Mouse (Mus musculus) testis, adult 2 months (tissue): Measurements from ENCODE around the gene Rffl.

Experiments
- CTCF ChIP-seq: fragments of 200-500 bp; IDR thresholded peaks from 2 replicates; pipeline ENCODE4 v1.5.1; 2012; ENCODE audit warnings: low read depth, mild to moderate bottlenecking, inconsistent platforms, low read length, moderate library complexity; ENCODE audit not compliant: control insufficient read depth, insufficient read depth, insufficient replicate concordance
- POLR2A ChIP-seq: fragments of 200-500 bp; IDR thresholded peaks from 2 replicates; pipeline ENCODE4 v1.6.1; 2012; ENCODE audit warnings: low read depth, mild to moderate bottlenecking, inconsistent platforms, low read length, moderate library complexity; ENCODE audit not compliant: control insufficient read depth

GRCm38 (mm10) chr11:82833929-82834328 is 37.1 kb downstream of the Rffl start:
- TF ChIP-seq CTCF (no peak), POLR2A (no peak)
